9 mouse cellular contexts compared by ENCODE assay signal in the genomic region with DNA sequence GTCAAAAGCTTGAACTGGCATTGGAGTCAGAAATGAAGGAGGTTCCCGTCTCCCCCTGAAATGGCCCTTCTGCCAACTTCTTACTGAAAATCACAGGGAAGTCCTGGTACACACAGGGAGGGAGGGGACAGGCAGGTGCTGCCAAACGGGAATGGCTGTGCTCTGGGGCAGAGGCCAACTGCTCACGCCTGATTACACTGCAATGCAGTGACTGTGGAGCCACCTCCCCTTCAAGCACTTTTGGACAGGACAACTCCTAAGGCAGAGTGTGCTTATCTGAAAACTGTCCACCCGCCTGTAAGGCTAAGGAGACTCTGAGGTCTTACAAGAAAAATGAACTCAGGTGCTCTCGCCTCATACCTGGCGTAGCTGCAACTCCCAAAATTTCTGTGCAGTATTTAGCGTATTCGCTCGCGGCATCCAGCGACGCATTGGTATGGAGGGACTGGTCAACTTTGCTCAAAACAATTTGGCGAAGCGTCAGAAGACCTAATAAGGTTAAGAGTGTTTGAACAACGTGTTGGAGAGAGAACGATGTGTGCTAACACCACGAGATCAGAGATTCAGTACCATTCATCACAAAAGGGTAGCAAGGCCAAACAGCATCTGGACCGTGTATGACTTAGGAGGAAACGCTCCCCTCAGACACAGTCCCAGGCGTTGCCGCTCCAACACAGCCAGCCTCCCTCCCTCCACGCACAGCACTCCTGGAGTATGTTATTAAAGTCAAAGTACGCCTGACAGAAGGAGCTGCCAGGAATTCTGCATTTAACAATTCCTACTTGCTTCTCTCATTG.
A peak's percentile ranks its signal among the peaks of the same experiment; 100 is the strongest.
DNase-seq lines count a peak whose midpoint lies in the region; ATAC-seq lines count a peak whose summit lies in the region.
"Had no signal": no experiment of that assay in that cellular context is flagged by ENCODE, and none has a peak within 500 bp of the region (broad histone marks: within the 10 kb centered on the region; RNA-seq: fewer than 3 reads in every experiment).

No protein-coding gene starts in this region.

- no peak overlapping the region for H3K4me2 ChIP-seq in heart, embryonic 11.5 days
- H3K4me2 ChIP-seq in forebrain, embryonic 16.5 days (ENCODE audit: low read length): no peak overlapping the region
- peak overlapping the region; percentile 20; the same call in 1 of the 2 replicates for H3K4me2 ChIP-seq in kidney, embryonic 16.5 days (replicated peaks; ENCODE audit: low read depth, low read length)
- H3K4me2 ChIP-seq: neural tube, embryonic 12.5 days had no signal

- H3K27me3 ChIP-seq in heart, embryonic 11.5 days (ENCODE audit: control insufficient read depth, insufficient read depth, low read length): no peaks in the 10 kb centered on the region
- H3K27me3 ChIP-seq in forebrain, embryonic 16.5 days (replicated peaks; ENCODE audit: control insufficient read depth, insufficient read depth, low read length): no peaks in the 10 kb centered on the region
- H3K27me3 ChIP-seq in kidney, embryonic 16.5 days (ENCODE audit: insufficient read depth, low read length): no peaks in the 10 kb centered on the region
- H3K27me3 ChIP-seq: neural tube, embryonic 12.5 days had no signal

- no peak overlapping the region for H3K4me3 ChIP-seq in heart, embryonic 11.5 days (ENCODE audit: low read depth, low read length)
- no peak overlapping the region for H3K4me3 ChIP-seq in forebrain, embryonic 16.5 days (replicated peaks; ENCODE audit: low read length)
- H3K4me3 ChIP-seq in kidney, embryonic 16.5 days (ENCODE audit: low read length): no peak overlapping the region
- H3K4me3 ChIP-seq: neural tube, embryonic 12.5 days had no signal

- ATAC-seq in heart, embryonic 11.5 days (replicated peaks; ENCODE audit: insufficient number of reproducible peaks, low FRiP score, low TSS enrichment): no peak
- peak; percentile 47 for ATAC-seq in forebrain, embryonic 16.5 days
- ATAC-seq in kidney, embryonic 16.5 days (ENCODE audit: low FRiP score, low TSS enrichment): peak; percentile 79

- DNase-seq in heart, adult 8-10 months (ENCODE audit: low spot score): peak; percentile 49
- DNase-seq in c-Kit-positive CD71-positive TER-119-positive erythroid progenitor cells, embryonic 14.5 days (ENCODE audit: low spot score): peak; percentile 27
- DNase-seq in lung, postnatal 4 days: peak; percentile 63 to 88
- DNase-seq in gastrocnemius, postnatal 4 days (ENCODE audit: low spot score in 2 of 2): no peak
- DNase-seq in thymus, postnatal 14 days: no peak

- H3K36me3 ChIP-seq in heart, embryonic 11.5 days (ENCODE audit: control insufficient read depth, insufficient read depth, low read length): no peaks in the 10 kb centered on the region
- H3K36me3 ChIP-seq in forebrain, embryonic 16.5 days (ENCODE audit: control insufficient read depth, insufficient read depth): no peaks in the 10 kb centered on the region
- H3K36me3 ChIP-seq in kidney, embryonic 16.5 days (ENCODE audit: insufficient read depth, low read length): no peaks in the 10 kb centered on the region
- H3K36me3 ChIP-seq: neural tube, embryonic 12.5 days had no signal

- WGBS in heart, embryonic 11.5 days (ENCODE audit: insufficient replicate concordance): 72% methylated on average over 23 of the region's 23 CpGs
- 66% methylated on average over 23 of the region's 23 CpGs for WGBS in forebrain, embryonic 16.5 days
- 55% methylated on average over 23 of the region's 23 CpGs for WGBS in kidney, embryonic 16.5 days

- no peaks in the 10 kb centered on the region for H3K9me3 ChIP-seq in heart, embryonic 11.5 days (replicated peaks; ENCODE audit: control insufficient read depth, low read length)
- H3K9me3 ChIP-seq in forebrain, embryonic 16.5 days (ENCODE audit: control insufficient read depth, low read length): no peaks in the 10 kb centered on the region
- no peaks in the 10 kb centered on the region for H3K9me3 ChIP-seq in kidney, embryonic 16.5 days (ENCODE audit: low read length)
- H3K9me3 ChIP-seq: neural tube, embryonic 12.5 days had no signal

- H3K27ac ChIP-seq in heart, embryonic 11.5 days (ENCODE audit: low read depth, low read length): no peak overlapping the region
- H3K27ac ChIP-seq in forebrain, embryonic 16.5 days (ENCODE audit: low read length): no peak overlapping the region
- H3K27ac ChIP-seq in kidney, embryonic 16.5 days (ENCODE audit: low read length): peak overlapping the region; percentile 80
- H3K27ac ChIP-seq: neural tube, embryonic 12.5 days had no signal

- peaks cover 34% of the 10 kb centered on the region for H3K4me1 ChIP-seq in heart, embryonic 11.5 days (ENCODE audit: control insufficient read depth, insufficient read depth, low read length)
- H3K4me1 ChIP-seq in forebrain, embryonic 16.5 days (replicated peaks; ENCODE audit: control insufficient read depth, insufficient read depth, low read length): peaks cover 58% of the 10 kb centered on the region
- H3K4me1 ChIP-seq in kidney, embryonic 16.5 days (ENCODE audit: insufficient read depth, low read length): peaks cover 63% of the 10 kb centered on the region

- no peak overlapping the region for H3K9ac ChIP-seq in heart, embryonic 11.5 days (ENCODE audit: low read depth, low read length)
- no peak overlapping the region for H3K9ac ChIP-seq in forebrain, embryonic 16.5 days (replicated peaks; ENCODE audit: low read depth, low read length)
- no peak overlapping the region; the same call in 1 of the 2 replicates for H3K9ac ChIP-seq in kidney, embryonic 16.5 days (replicated peaks; ENCODE audit: low read length)
- H3K9ac ChIP-seq: neural tube, embryonic 12.5 days had no signal

Comparison
In these comparisons a context has a peak if more than half of its experiments do, and no peak if none do; other contexts are left out.
1. DNase-seq: peak in heart, adult 8-10 months (single experiment), c-Kit-positive CD71-positive TER-119-positive erythroid progenitor cells, embryonic 14.5 days (single experiment) and lung, postnatal 4 days (2 of 2); none in gastrocnemius, postnatal 4 days (0 of 2) and thymus, postnatal 14 days (single experiment).